Mouse (Mus musculus): ENCODE measurements around the gene Gm45837. TPM values are rescaled to one million over a fixed set of nuclear protein-coding genes. Genes with fewer than 3 reads are reported as not detected.

The Gm45837 gene
- polyA plus RNA-seq, 1 experiment = not detected

DNA sequence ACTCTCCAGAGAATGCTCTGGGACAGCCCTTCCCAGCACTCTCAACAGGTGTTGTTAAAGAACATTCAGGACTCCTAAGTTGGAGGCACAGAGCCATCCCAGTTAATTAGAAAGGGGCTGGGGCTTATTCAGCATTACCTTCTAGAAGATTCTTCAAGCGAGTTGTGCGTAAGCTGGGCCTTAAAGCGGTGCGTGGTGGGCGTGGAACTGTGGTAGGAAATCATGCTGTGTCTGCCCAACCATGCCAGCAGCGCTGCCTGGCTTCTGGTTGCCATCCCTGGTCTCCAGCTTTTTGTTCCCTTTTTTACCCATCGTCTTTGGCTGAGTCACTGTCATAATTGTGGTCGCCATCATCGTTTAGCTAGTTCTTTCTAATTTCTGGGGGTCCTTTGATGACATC lies 43.8 kb downstream of the Gm45837 start:
- Histone ChIP-seq H3K27ac (ENCODE audit: control insufficient read depth, insufficient read depth, low read depth, low read length) (no peak overlapping the region), H3K4me3 (ENCODE audit: control insufficient read depth, low read depth, low read length) (no peak overlapping the region), H3K36me3 (ENCODE audit: control insufficient read depth, insufficient read depth, low read length) (no peaks in the 10 kb centered on the region), H3K27me3 (ENCODE audit: control insufficient read depth, insufficient read depth, low read length) (no peaks in the 10 kb centered on the region), H3K4me1 (ENCODE audit: control insufficient read depth, insufficient read depth, low read length) (peaks cover 10% of the 10 kb centered on the region)
- TF ChIP-seq CTCF (IDR thresholded peaks at IDR 0.05; ENCODE audit: control insufficient read depth, insufficient read depth, insufficient replicate concordance, low read depth, low read length) = no peak

- Histone ChIP-seq H3K27me3 (ENCODE audit: control insufficient read depth, insufficient read depth, low read length) (no peaks in the 10 kb centered on the region), H3K4me1 (ENCODE audit: control insufficient read depth, insufficient read depth, low read length) (peaks cover 10% of the 10 kb centered on the region), H3K36me3 (ENCODE audit: control insufficient read depth, insufficient read depth, low read length) (no peaks in the 10 kb centered on the region), H3K27ac (ENCODE audit: control insufficient read depth, insufficient read depth, low read depth, low read length) (no peak overlapping the region), H3K4me3 (ENCODE audit: control insufficient read depth, low read depth, low read length) (no peak overlapping the region)
- TF ChIP-seq CTCF (IDR thresholded peaks at IDR 0.05; ENCODE audit: control insufficient read depth, insufficient read depth, insufficient replicate concordance, low read depth, low read length) = no peak
- TF ChIP-seq POLR2A (IDR thresholded peaks at IDR 0.05; ENCODE audit: control insufficient read depth, low read depth, low read length) = no peak
Measured at GRCm38 (mm10) chr7:101455141-101455540, 44.5 kb downstream of the Gm45837 start.

DNA sequence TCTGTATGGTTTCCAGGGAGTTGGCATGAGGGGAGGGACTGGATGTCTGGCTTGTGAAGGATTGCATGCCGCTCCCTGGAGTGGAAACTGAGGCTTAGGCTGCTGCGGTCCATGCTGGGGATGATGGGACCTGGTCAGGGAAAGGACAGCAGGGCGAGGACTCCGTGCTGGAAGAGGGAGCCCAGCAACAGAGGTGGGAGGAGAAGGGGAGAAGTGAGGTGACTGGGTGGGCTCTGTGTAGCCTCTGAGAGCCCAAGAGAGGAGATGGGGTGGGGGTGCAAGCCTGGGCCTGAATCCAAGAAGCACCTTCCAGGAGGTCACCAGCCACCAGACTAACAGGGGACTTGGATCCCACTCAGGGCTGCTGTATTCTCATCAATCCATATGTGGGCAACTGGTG lies 45.6 kb downstream of the Gm45837 start:
- Histone ChIP-seq H3K4me1 (ENCODE audit: control insufficient read depth, insufficient read depth, low read length) (peaks cover 5% of the 10 kb centered on the region), H3K27me3 (ENCODE audit: control insufficient read depth, insufficient read depth, low read length) (no peaks in the 10 kb centered on the region), H3K36me3 (ENCODE audit: control insufficient read depth, insufficient read depth, low read length) (no peaks in the 10 kb centered on the region), H3K4me3 (ENCODE audit: control insufficient read depth, low read depth, low read length) (no peak overlapping the region), H3K27ac (ENCODE audit: control insufficient read depth, insufficient read depth, low read depth, low read length) (no peak overlapping the region)
- TF ChIP-seq CTCF (IDR thresholded peaks at IDR 0.05; ENCODE audit: control insufficient read depth, insufficient read depth, insufficient replicate concordance, low read depth, low read length) (no peak), POLR2A (IDR thresholded peaks at IDR 0.05; ENCODE audit: control insufficient read depth, low read depth, low read length) (no peak)

- TF ChIP-seq POLR2A (IDR thresholded peaks at IDR 0.05; ENCODE audit: control insufficient read depth, low read depth, low read length) (no peak), CTCF (IDR thresholded peaks at IDR 0.05; ENCODE audit: control insufficient read depth, insufficient read depth, insufficient replicate concordance, low read depth, low read length) (no peak)
- peaks cover 5% of the 10 kb centered on the region for H3K4me1 ChIP-seq (ENCODE audit: control insufficient read depth, insufficient read depth, low read length)
- H3K27ac ChIP-seq (ENCODE audit: control insufficient read depth, insufficient read depth, low read depth, low read length) = no peak overlapping the region
- H3K4me3 ChIP-seq (ENCODE audit: control insufficient read depth, low read depth, low read length) = no peak overlapping the region
- no peaks in the 10 kb centered on the region for H3K36me3 ChIP-seq (ENCODE audit: control insufficient read depth, insufficient read depth, low read length)
- H3K27me3 ChIP-seq (ENCODE audit: control insufficient read depth, insufficient read depth, low read length) = no peaks in the 10 kb centered on the region
Measured at GRCm38 (mm10) chr7:101456789-101457188, 46.1 kb downstream of the Gm45837 start.

- no peak overlapping the region for H3K27ac ChIP-seq (ENCODE audit: control insufficient read depth, insufficient read depth, low read depth, low read length)
- H3K4me3 ChIP-seq (ENCODE audit: control insufficient read depth, low read depth, low read length) = no peak overlapping the region
- no peaks in the 10 kb centered on the region for H3K36me3 ChIP-seq (ENCODE audit: control insufficient read depth, insufficient read depth, low read length)
- no peaks in the 10 kb centered on the region for H3K27me3 ChIP-seq (ENCODE audit: control insufficient read depth, insufficient read depth, low read length)
- peaks cover 5% of the 10 kb centered on the region for H3K4me1 ChIP-seq (ENCODE audit: control insufficient read depth, insufficient read depth, low read length)
- TF ChIP-seq CTCF (IDR thresholded peaks at IDR 0.05; ENCODE audit: control insufficient read depth, insufficient read depth, insufficient replicate concordance, low read depth, low read length) (no peak), POLR2A (IDR thresholded peaks at IDR 0.05; ENCODE audit: control insufficient read depth, low read depth, low read length) (no peak)
Measured at GRCm38 (mm10) chr7:101457283-101457682, 46.6 kb downstream of the Gm45837 start.

DNA sequence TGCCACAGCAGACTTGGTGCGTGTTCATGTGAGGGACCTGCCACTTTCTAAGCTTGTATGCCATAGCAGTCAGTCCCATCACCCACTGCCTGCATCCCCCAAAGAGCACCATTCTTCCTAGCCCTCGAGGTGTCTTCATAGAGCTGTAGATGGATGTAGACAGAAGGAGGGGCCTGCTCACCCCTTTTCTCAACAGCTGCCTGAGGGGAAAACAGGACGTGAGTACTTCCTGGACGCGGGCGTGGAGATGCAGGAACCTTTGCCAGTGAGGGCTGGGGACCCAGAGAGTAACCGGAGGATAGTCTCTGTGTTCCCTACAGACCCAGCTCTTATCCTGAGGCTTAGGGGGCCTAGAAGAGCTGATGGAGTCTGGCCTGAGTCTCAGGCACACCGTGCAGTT lies 47.1 kb downstream of the Gm45837 start:
- H3K36me3 ChIP-seq (ENCODE audit: control insufficient read depth, insufficient read depth, low read length) = no peaks in the 10 kb centered on the region
- no peak overlapping the region for H3K27ac ChIP-seq (ENCODE audit: control insufficient read depth, insufficient read depth, low read depth, low read length)
- TF ChIP-seq POLR2A (IDR thresholded peaks at IDR 0.05; ENCODE audit: control insufficient read depth, low read depth, low read length) (no peak), CTCF (IDR thresholded peaks at IDR 0.05; ENCODE audit: control insufficient read depth, insufficient read depth, insufficient replicate concordance, low read depth, low read length) (no peak)
- peaks cover 5% of the 10 kb centered on the region for H3K4me1 ChIP-seq (ENCODE audit: control insufficient read depth, insufficient read depth, low read length)
- no peaks in the 10 kb centered on the region for H3K27me3 ChIP-seq (ENCODE audit: control insufficient read depth, insufficient read depth, low read length)
- H3K4me3 ChIP-seq (ENCODE audit: control insufficient read depth, low read depth, low read length) = no peak overlapping the region

GRCm38 (mm10) chr7:101458278-101458781 lies 47.6 kb downstream of the Gm45837 start:
- Histone ChIP-seq H3K27ac (ENCODE audit: control insufficient read depth, insufficient read depth, low read depth, low read length) (no peak overlapping the region), H3K4me3 (ENCODE audit: control insufficient read depth, low read depth, low read length) (no peak overlapping the region), H3K4me1 (ENCODE audit: control insufficient read depth, insufficient read depth, low read length) (peaks cover 5% of the 10 kb centered on the region), H3K27me3 (ENCODE audit: control insufficient read depth, insufficient read depth, low read length) (no peaks in the 10 kb centered on the region), H3K36me3 (ENCODE audit: control insufficient read depth, insufficient read depth, low read length) (no peaks in the 10 kb centered on the region)
- TF ChIP-seq CTCF (IDR thresholded peaks at IDR 0.05; ENCODE audit: control insufficient read depth, insufficient read depth, insufficient replicate concordance, low read depth, low read length) = no peak
- TF ChIP-seq POLR2A (IDR thresholded peaks at IDR 0.05; ENCODE audit: control insufficient read depth, low read depth, low read length) = no peak

GRCm38 (mm10) chr7:101459305-101459813 lies 48.7 kb downstream of the Gm45837 start:
- H3K4me1 ChIP-seq (ENCODE audit: control insufficient read depth, insufficient read depth, low read length) = peaks cover 5% of the 10 kb centered on the region
- no peak overlapping the region for H3K27ac ChIP-seq (ENCODE audit: control insufficient read depth, insufficient read depth, low read depth, low read length)
- TF ChIP-seq CTCF (IDR thresholded peaks at IDR 0.05; ENCODE audit: control insufficient read depth, insufficient read depth, insufficient replicate concordance, low read depth, low read length) (no peak), POLR2A (IDR thresholded peaks at IDR 0.05; ENCODE audit: control insufficient read depth, low read depth, low read length) (no peak)

More at GRCm38 (mm10) chr7:101459305-101459813, 48.7 kb downstream of the Gm45837 start:
- no peaks in the 10 kb centered on the region for H3K36me3 ChIP-seq (ENCODE audit: control insufficient read depth, insufficient read depth, low read length)
- H3K27me3 ChIP-seq (ENCODE audit: control insufficient read depth, insufficient read depth, low read length) = no peaks in the 10 kb centered on the region
- H3K4me3 ChIP-seq (ENCODE audit: control insufficient read depth, low read depth, low read length) = no peak overlapping the region

Measured in testis, adult 2 months (tissue).